Mouse (Mus musculus): ENCODE measurements around the gene Sema6d.

DNA sequence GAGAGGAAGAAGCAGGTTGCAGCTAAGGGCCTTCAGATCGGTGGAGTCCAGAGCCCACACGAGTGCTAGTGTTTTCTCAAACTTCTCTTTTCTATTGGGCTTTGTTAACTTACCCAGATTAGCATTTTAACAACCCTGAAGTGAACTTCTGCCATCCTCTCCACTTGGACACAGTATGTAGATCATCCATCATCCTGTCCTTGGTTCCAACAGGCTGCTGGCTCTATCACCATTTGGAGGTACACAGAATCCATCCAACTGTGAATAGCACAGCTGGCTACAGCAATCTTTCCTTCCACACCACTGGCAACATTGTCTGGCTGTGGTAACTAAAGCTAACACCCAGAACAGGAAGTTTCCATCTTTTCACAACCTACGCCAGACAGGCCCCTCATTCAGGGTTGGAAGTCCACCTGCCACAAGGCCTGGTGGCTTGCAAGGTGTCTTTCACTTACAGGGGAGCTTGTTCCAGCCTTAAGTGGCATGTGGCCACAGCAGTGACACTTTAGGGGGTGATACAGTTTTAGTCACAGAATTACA lies 524.0 kb downstream of the Sema6d start:
- TF ChIP-seq CTCF (IDR thresholded peaks at IDR 0.05; ENCODE audit: low read depth, low read length) (no peak), GATA1 (IDR thresholded peaks at IDR 0.05; ENCODE audit: borderline replicate concordance, low read length) (no peak), TAL1 (conservative IDR thresholded peaks at IDR 0.05; ENCODE audit: low read depth, low read length) (no peak)
